Mouse (Mus musculus): ENCODE data around the gene Nampt. TPM values are rescaled to one million over a fixed set of nuclear protein-coding genes. Genes with fewer than 3 reads are reported as not detected.
"Not testable (repeated sequence)": the region's sequence is repeated elsewhere in the genome, so short reads cannot be mapped to it uniquely, and the experiment has no call there.

The Nampt gene
- polyA plus RNA-seq, 1 experiment from 2014 or later = 19.7 TPM

- Histone ChIP-seq H3K27me3 (no peaks in the 10 kb centered on the region), H3K27ac (no peak overlapping the region), H3K9me3 (no peaks in the 10 kb centered on the region), H3K4me1 (no peaks in the 10 kb centered on the region), H3K9ac (no peak overlapping the region), H3K4me2 (no peak overlapping the region), H3K4me3 (no peak overlapping the region), H3K36me3 (no peaks in the 10 kb centered on the region)
- no peak for ATAC-seq (ENCODE audit: insufficient number of reproducible peaks, low FRiP score, low TSS enrichment, low read depth)
- WGBS = 53% methylated on average over 2 of the region's 2 CpGs
Observed at GRCm38 (mm10) chr12:32886353-32886752, 67.0 kb downstream of the Nampt start.

- H3K27me3 ChIP-seq = no peaks in the 10 kb centered on the region
- no peaks in the 10 kb centered on the region for H3K4me1 ChIP-seq
- H3K27ac ChIP-seq = no peak overlapping the region
- H3K4me3 ChIP-seq = no peak overlapping the region
- H3K9ac ChIP-seq = no peak overlapping the region
- ATAC-seq (ENCODE audit: insufficient number of reproducible peaks, low FRiP score, low TSS enrichment, low read depth) = no peak
- WGBS = 92% methylated on average over 3 of the region's 3 CpGs
- no peak overlapping the region for H3K4me2 ChIP-seq
- no peaks in the 10 kb centered on the region for H3K9me3 ChIP-seq
- H3K36me3 ChIP-seq = no peaks in the 10 kb centered on the region
Observed at GRCm38 (mm10) chr12:32888226-32888625, 68.9 kb downstream of the Nampt start.

- no peak overlapping the region for H3K9ac ChIP-seq
- no peak overlapping the region for H3K4me3 ChIP-seq
- ATAC-seq (ENCODE audit: insufficient number of reproducible peaks, low FRiP score, low TSS enrichment, low read depth) = no peak
- no peaks in the 10 kb centered on the region for H3K4me1 ChIP-seq
- H3K27ac ChIP-seq = no peak overlapping the region
- no peak overlapping the region for H3K4me2 ChIP-seq
- H3K9me3 ChIP-seq = no peaks in the 10 kb centered on the region
- 87% methylated on average over 5 of the region's 5 CpGs for WGBS
- no peaks in the 10 kb centered on the region for H3K36me3 ChIP-seq
- H3K27me3 ChIP-seq = no peaks in the 10 kb centered on the region
Observed at GRCm38 (mm10) chr12:32889846-32890245, 70.5 kb downstream of the Nampt start.

- Histone ChIP-seq H3K9me3 (no peaks in the 10 kb centered on the region), H3K27me3 (no peaks in the 10 kb centered on the region), H3K4me1 (no peaks in the 10 kb centered on the region), H3K9ac (no peak overlapping the region), H3K4me2 (no peak overlapping the region), H3K36me3 (no peaks in the 10 kb centered on the region), H3K27ac (no peak overlapping the region), H3K4me3 (no peak overlapping the region)
- WGBS = 64% methylated on average over 4 of the region's 4 CpGs
- no peak for ATAC-seq (ENCODE audit: insufficient number of reproducible peaks, low FRiP score, low TSS enrichment, low read depth)
Observed at GRCm38 (mm10) chr12:32890455-32890854, 71.1 kb downstream of the Nampt start.

- H3K4me1 ChIP-seq; ATAC-seq (ENCODE audit: insufficient number of reproducible peaks, low FRiP score, low TSS enrichment, low read depth); H3K9me3 ChIP-seq; H3K27me3 ChIP-seq; H3K36me3 ChIP-seq; H3K9ac ChIP-seq; H3K4me2 ChIP-seq; H3K27ac ChIP-seq; H3K4me3 ChIP-seq: not testable (repeated sequence)
- WGBS = 88% methylated on average over 13 of the region's 13 CpGs
Observed at GRCm38 (mm10) chr12:32891271-32891670, 71.9 kb downstream of the Nampt start.

GRCm38 (mm10) chr12:32893212-32893611, 73.9 kb downstream of the Nampt start:
- H3K27ac ChIP-seq = no peak overlapping the region
- no peaks in the 10 kb centered on the region for H3K36me3 ChIP-seq
- ATAC-seq (ENCODE audit: insufficient number of reproducible peaks, low FRiP score, low TSS enrichment, low read depth) = no peak
- no peak overlapping the region for H3K4me2 ChIP-seq
- WGBS = 41% methylated on average over 12 of the region's 12 CpGs
- H3K4me3 ChIP-seq = no peak overlapping the region
- H3K27me3 ChIP-seq = no peaks in the 10 kb centered on the region; the same call in 1 of the 2 replicates
- H3K9me3 ChIP-seq = no peaks in the 10 kb centered on the region
- H3K4me1 ChIP-seq = no peaks in the 10 kb centered on the region
- no peak overlapping the region for H3K9ac ChIP-seq

GRCm38 (mm10) chr12:32895806-32896205, 76.5 kb downstream of the Nampt start:
- 69% methylated on average over 1 of the region's 1 CpGs for WGBS
- H3K36me3 ChIP-seq = no peaks in the 10 kb centered on the region
- no peak overlapping the region for H3K9ac ChIP-seq

GRCm38 (mm10) chr12:32896496-32896895, 77.2 kb downstream of the Nampt start:
- Histone ChIP-seq H3K4me1 (no peaks in the 10 kb centered on the region), H3K9me3 (no peaks in the 10 kb centered on the region), H3K4me3 (no peak overlapping the region), H3K4me2 (no peak overlapping the region), H3K27ac (no peak overlapping the region), H3K36me3 (no peaks in the 10 kb centered on the region), H3K9ac (no peak overlapping the region), H3K27me3 (no peaks in the 10 kb centered on the region; the same call in 1 of the 2 replicates)
- ATAC-seq (ENCODE audit: insufficient number of reproducible peaks, low FRiP score, low TSS enrichment, low read depth) = no peak
- 71% methylated on average over 7 of the region's 7 CpGs for WGBS

More at GRCm38 (mm10) chr12:32895806-32896205, 76.5 kb downstream of the Nampt start:
- Histone ChIP-seq H3K27me3 (no peaks in the 10 kb centered on the region; the same call in 1 of the 2 replicates), H3K9me3 (no peaks in the 10 kb centered on the region), H3K27ac (no peak overlapping the region), H3K4me1 (no peaks in the 10 kb centered on the region), H3K4me3 (no peak overlapping the region), H3K4me2 (no peak overlapping the region)
- ATAC-seq (ENCODE audit: insufficient number of reproducible peaks, low FRiP score, low TSS enrichment, low read depth) = no peak

GRCm38 (mm10) chr12:32897199-32898120, 78.1 kb downstream of the Nampt start:
- no peak overlapping the region for H3K27ac ChIP-seq
- no peak overlapping the region for H3K4me2 ChIP-seq
- no peaks in the 10 kb centered on the region; the same call in 1 of the 2 replicates for H3K27me3 ChIP-seq
- ATAC-seq (ENCODE audit: insufficient number of reproducible peaks, low FRiP score, low TSS enrichment, low read depth) = no peak
- H3K4me3 ChIP-seq = no peak overlapping the region
- WGBS = 47% methylated on average over 13 of the region's 13 CpGs
- no peak overlapping the region for H3K9ac ChIP-seq
- no peaks in the 10 kb centered on the region for H3K9me3 ChIP-seq
- no peaks in the 10 kb centered on the region for H3K36me3 ChIP-seq
- H3K4me1 ChIP-seq = no peaks in the 10 kb centered on the region

GRCm38 (mm10) chr12:32901005-32901404, 81.7 kb downstream of the Nampt start:
- no peak overlapping the region for H3K9ac ChIP-seq
- H3K4me3 ChIP-seq = no peak overlapping the region
- no peaks in the 10 kb centered on the region; the same call in 1 of the 2 replicates for H3K27me3 ChIP-seq
- WGBS = 83% methylated on average over 3 of the region's 3 CpGs
- H3K9me3 ChIP-seq = no peaks in the 10 kb centered on the region
- no peak overlapping the region for H3K27ac ChIP-seq
- no peaks in the 10 kb centered on the region for H3K36me3 ChIP-seq
- H3K4me1 ChIP-seq = no peaks in the 10 kb centered on the region
- no peak for ATAC-seq (ENCODE audit: insufficient number of reproducible peaks, low FRiP score, low TSS enrichment, low read depth)
- no peak overlapping the region for H3K4me2 ChIP-seq
